Mouse (Mus musculus): ENCODE measurements around the gene Rfx7.
A peak's percentile ranks its signal among the peaks of the same experiment; 100 is the strongest.

GRCm38 (mm10) chr9:72661561-72661894 lies 129.5 kb downstream of the Rfx7 start:
- no peak for TF ChIP-seq CTCF (IDR thresholded peaks at IDR 0.05; ENCODE audit: borderline replicate concordance, insufficient read depth, low read length)
- TF ChIP-seq POLR2A (IDR thresholded peaks at IDR 0.05; ENCODE audit: low read depth, low read length), result peak; percentile 69

Measured in embryonic fibroblast, embryonic 13.5 days (primary cell).